Comparison of ENCODE assay signal across 16 mouse cellular contexts in genomic region chr3:66690906-66691522, GRCm38 (mm10).
DNase-seq lines count a peak whose midpoint lies in the region; ATAC-seq lines count a peak whose summit lies in the region.
"Had no signal": no experiment of that assay in that cellular context is flagged by ENCODE, and none has a peak within 500 bp of the region (broad histone marks: within the 10 kb centered on the region; RNA-seq: fewer than 3 reads in every experiment).

No protein-coding gene starts in this region.

- H3K9ac ChIP-seq in embryonic facial prominence, embryonic 15.5 days = no peak overlapping the region
- H3K9ac ChIP-seq: heart, embryonic 15.5 days; hindbrain, embryonic 14.5 days; liver, embryonic 12.5 days had no signal

- peak; percentile 43; the same call in 1 of the 2 replicates for ATAC-seq in embryonic facial prominence, embryonic 15.5 days (ENCODE audit: insufficient number of reproducible peaks, low FRiP score, low TSS enrichment, low read depth)
- ATAC-seq: liver, embryonic 12.5 days had no signal

- H3K36me3 ChIP-seq in embryonic facial prominence, embryonic 15.5 days = no peaks in the 10 kb centered on the region
- H3K36me3 ChIP-seq: heart, embryonic 15.5 days; liver, embryonic 12.5 days had no signal

- H3K27me3 ChIP-seq in embryonic facial prominence, embryonic 15.5 days = no peaks in the 10 kb centered on the region
- H3K27me3 ChIP-seq: heart, embryonic 15.5 days; liver, embryonic 12.5 days had no signal

- intact Hi-C loops in left cerebral cortex, postnatal 4 days (cut with DNase I) = no loop called here

- H3K4me2 ChIP-seq in embryonic facial prominence, embryonic 15.5 days (replicated peaks) = no peak overlapping the region
- H3K4me2 ChIP-seq: heart, embryonic 15.5 days; hindbrain, embryonic 14.5 days; liver, embryonic 12.5 days had no signal

- no peak overlapping the region for H3K4me3 ChIP-seq in embryonic facial prominence, embryonic 15.5 days (replicated peaks)
- H3K4me3 ChIP-seq: erythroblast, embryonic 14.5 days; heart, embryonic 15.5 days; layer of hippocampus, adult 2 months; liver, embryonic 12.5 days; myocyte had no signal

- no peaks in the 10 kb centered on the region for H3K9me3 ChIP-seq in embryonic facial prominence, embryonic 15.5 days (replicated peaks)
- H3K9me3 ChIP-seq: heart, embryonic 15.5 days; liver, embryonic 12.5 days had no signal

- no peak overlapping the region for H3K27ac ChIP-seq in embryonic facial prominence, embryonic 15.5 days (replicated peaks)
- H3K27ac ChIP-seq: heart, embryonic 15.5 days; hindbrain, embryonic 14.5 days; layer of hippocampus, adult 2 months; liver, embryonic 12.5 days had no signal

- WGBS in embryonic facial prominence, embryonic 15.5 days = 40% methylated on average over 10 of the region's 10 CpGs

- peak; percentile 36 to 62 for DNase-seq in adrenal gland, adult (ENCODE audit: inconsistent age in 2 of 2, low spot score in 1 of 2)
- no peak for DNase-seq in adrenal gland, postnatal 4 days (ENCODE audit: low spot score in 2 of 2)
- peak; percentile 59 for DNase-seq in left cerebral cortex, postnatal 4 days
- no peak for DNase-seq in left cerebral cortex, adult 9 months (ENCODE audit: low spot score in 2 of 2)
- DNase-seq in ovary, postnatal 36 days (ENCODE audit: low spot score) = peak; percentile 5
- no peak for DNase-seq in ovary, postnatal 10 days (ENCODE audit: low spot score)
- no peak for DNase-seq in T-cell, adult 2 months (ENCODE audit: low spot score)
- DNase-seq: kidney, adult 2 months; right cerebral cortex, postnatal 14 days had no signal

- H3K4me1 ChIP-seq in embryonic facial prominence, embryonic 15.5 days = no peaks in the 10 kb centered on the region; the same call in none of the 2 replicates
- H3K4me1 ChIP-seq: heart, embryonic 15.5 days; liver, embryonic 12.5 days had no signal

Comparison
In these comparisons a context has a peak if more than half of its experiments do, and no peak if none do; other contexts are left out.
1. DNase-seq: peak in adrenal gland, adult (2 of 2), left cerebral cortex, postnatal 4 days (single experiment) and ovary, postnatal 36 days (single experiment); none in adrenal gland, postnatal 4 days (0 of 2), left cerebral cortex, adult 9 months (0 of 2), ovary, postnatal 10 days (single experiment) and T-cell, adult 2 months (single experiment).